Comparison of ENCODE assay signal across 9 mouse cellular contexts in genomic region chr12:72085024-72085328, GRCm38 (mm10). TPM values are rescaled to one million over a fixed set of nuclear protein-coding genes. Genes with fewer than 3 reads are reported as not detected.
A peak's percentile ranks its signal among the peaks of the same experiment; 100 is the strongest.
DNase-seq lines count a peak whose midpoint lies in the region; ATAC-seq and TF ChIP-seq lines count a peak whose summit lies in the region.
"Had no signal": no experiment of that assay in that cellular context is flagged by ENCODE, and none has a peak within 500 bp of the region (broad histone marks: within the 10 kb centered on the region; RNA-seq: fewer than 3 reads in every experiment).

No protein-coding gene starts in this region.

- H3K9me3 ChIP-seq in embryonic facial prominence, embryonic 15.5 days (replicated peaks), result no peaks in the 10 kb centered on the region
- no peaks in the 10 kb centered on the region for H3K9me3 ChIP-seq in limb, embryonic 11.5 days (ENCODE audit: control insufficient read depth, low read length)
- H3K9me3 ChIP-seq in neural tube, embryonic 15.5 days (replicated peaks), result no peaks in the 10 kb centered on the region

- peak overlapping the region; percentile 76 for H3K4me2 ChIP-seq in embryonic facial prominence, embryonic 15.5 days (replicated peaks)
- peak overlapping the region; percentile 92 for H3K4me2 ChIP-seq in limb, embryonic 11.5 days (ENCODE audit: low read depth, severe bottlenecking)
- H3K4me2 ChIP-seq in neural tube, embryonic 15.5 days, result peak overlapping the region; percentile 87

- WGBS in liver, adult 2 months, result under 1% methylated on average over 31 of the region's 31 CpGs
- WGBS in embryonic facial prominence, embryonic 15.5 days, result under 1% methylated on average over 31 of the region's 31 CpGs
- 1% methylated on average over 31 of the region's 31 CpGs for WGBS in limb, embryonic 11.5 days
- 0% methylated on average over 31 of the region's 31 CpGs for WGBS in neural tube, embryonic 15.5 days

- peaks cover 2% of the 10 kb centered on the region; the same call in 1 of the 2 replicates for H3K36me3 ChIP-seq in liver, adult 2 months (ENCODE audit: control insufficient read depth, insufficient read depth, low read length)
- no peaks in the 10 kb centered on the region for H3K36me3 ChIP-seq in embryonic facial prominence, embryonic 15.5 days
- H3K36me3 ChIP-seq in limb, embryonic 11.5 days (ENCODE audit: control insufficient read depth, insufficient read depth, low read length), result no peaks in the 10 kb centered on the region
- peaks cover 2% of the 10 kb centered on the region; the same call in 1 of the 2 replicates for H3K36me3 ChIP-seq in neural tube, embryonic 15.5 days

- H3K27me3 ChIP-seq in liver, adult 2 months (ENCODE audit: control insufficient read depth, insufficient read depth, low read length), result no peaks in the 10 kb centered on the region
- no peaks in the 10 kb centered on the region for H3K27me3 ChIP-seq in embryonic facial prominence, embryonic 15.5 days
- no peaks in the 10 kb centered on the region for H3K27me3 ChIP-seq in limb, embryonic 11.5 days (ENCODE audit: control insufficient read depth, insufficient read depth, low read length)
- H3K27me3 ChIP-seq in neural tube, embryonic 15.5 days (replicated peaks), result no peaks in the 10 kb centered on the region

- H3K4me1 ChIP-seq in liver, adult 2 months (ENCODE audit: control insufficient read depth, insufficient read depth, low read length), result peaks cover 8% of the 10 kb centered on the region; the same call in 1 of the 2 replicates
- H3K4me1 ChIP-seq in embryonic facial prominence, embryonic 15.5 days, result peaks cover 29% of the 10 kb centered on the region
- H3K4me1 ChIP-seq in limb, embryonic 11.5 days (ENCODE audit: control insufficient read depth, insufficient read depth, low read length), result peaks cover 7% of the 10 kb centered on the region; the same call in 1 of the 2 replicates
- peaks cover 43% of the 10 kb centered on the region for H3K4me1 ChIP-seq in neural tube, embryonic 15.5 days

- H3K9ac ChIP-seq in liver, adult 2 months (ENCODE audit: low read depth, low read length), result peak overlapping the region; percentile 88
- H3K9ac ChIP-seq in embryonic facial prominence, embryonic 15.5 days, result peak overlapping the region; percentile 58
- peak overlapping the region; percentile 78 for H3K9ac ChIP-seq in limb, embryonic 11.5 days (ENCODE audit: low read length)
- peak overlapping the region; percentile 63 for H3K9ac ChIP-seq in neural tube, embryonic 15.5 days (replicated peaks)

- ATAC-seq in embryonic facial prominence, embryonic 15.5 days (ENCODE audit: insufficient number of reproducible peaks, low FRiP score, low TSS enrichment, low read depth), result peak; percentile 1; the same call in 1 of the 2 replicates
- ATAC-seq in limb, embryonic 11.5 days (ENCODE audit: insufficient number of reproducible peaks, low FRiP score, low TSS enrichment, low read depth), result peak; percentile 51; the same call in 1 of the 2 replicates
- ATAC-seq in neural tube, embryonic 15.5 days (ENCODE audit: low FRiP score), result peak; percentile 37; the same call in 1 of the 2 replicates

- DNase-seq in liver, adult 2 months (ENCODE audit: extremely low read depth, low read depth, low spot score), result no peak
- DNase-seq in liver, result no peak
- no peak for DNase-seq in limb, embryonic 11.5 days (ENCODE audit: low spot score)
- no peak for DNase-seq in thymus, postnatal 0 days (ENCODE audit: low spot score)
- no peak for DNase-seq in cerebellum, adult 11-12 months
- DNase-seq in ovary, postnatal 36 days (ENCODE audit: low spot score), result no peak

- no peaks in the 10 kb centered on the region; the same call in 1 of the 2 replicates for H3K79me2 ChIP-seq in liver, adult 2 months (ENCODE audit: control insufficient read depth, insufficient read depth, low read length)

- TF ChIP-seq POLR2A in liver, adult 2 months (IDR thresholded peaks at IDR 0.05; ENCODE audit: extremely low read depth, insufficient read depth, low read length), result 0 out of 2 replicates have a peak, but pooled peaks have one; percentile 38

- peak overlapping the region; percentile 94 for H3K27ac ChIP-seq in liver, adult 2 months (replicated peaks; ENCODE audit: insufficient read depth, low read depth, low read length)
- H3K27ac ChIP-seq in embryonic facial prominence, embryonic 15.5 days (replicated peaks), result peak overlapping the region; percentile 97
- H3K27ac ChIP-seq in limb, embryonic 11.5 days (replicated peaks; ENCODE audit: low read depth, low read length), result peak overlapping the region; percentile 45; the same call in 1 of the 2 replicates
- peak overlapping the region; percentile 97 for H3K27ac ChIP-seq in neural tube, embryonic 15.5 days (replicated peaks)

- no peak for TF ChIP-seq CTCF in liver, adult 2 months (IDR thresholded peaks at IDR 0.05; ENCODE audit: low read depth, low read length)

- peak overlapping the region; percentile 82 for H3K4me3 ChIP-seq in liver, adult 2 months (ENCODE audit: insufficient read depth, low read depth, low read length)
- peak overlapping the region; percentile 77 for H3K4me3 ChIP-seq in embryonic facial prominence, embryonic 15.5 days (replicated peaks)
- peak overlapping the region; percentile 73 for H3K4me3 ChIP-seq in limb, embryonic 11.5 days (ENCODE audit: low read depth, low read length)
- peak overlapping the region; percentile 61 for H3K4me3 ChIP-seq in neural tube, embryonic 15.5 days (replicated peaks)

RNA-seq across cellular contexts. Expression of gene L3hypdh, which starts 0.3 kb away (rescaled TPM):
- total RNA-seq in liver, adult 2 months (2014; rRNA removed), result 26.6 and 31.0 TPM in 2 replicates
- polyA plus RNA-seq in liver, adult 2 months (2012; rRNA removed), result 33.1 and 39.5 TPM in 2 replicates
- 19.2 and 20.5 TPM in 2 replicates for polyA plus RNA-seq in embryonic facial prominence, embryonic 15.5 days (2015; fragmentation: Nextera tagmentation; extraction: Ambion mirVana)
- polyA plus RNA-seq in limb, embryonic 11.5 days (2014; fragmentation: Nextera tagmentation; extraction: Ambion mirVana), result 10.4 and 12.4 TPM in 2 replicates
- 11.7 and 14.4 TPM in 2 replicates for polyA plus RNA-seq in neural tube, embryonic 15.5 days (2015; fragmentation: Nextera tagmentation; extraction: Ambion mirVana)
- polyA plus RNA-seq in thymus, postnatal 0 days (2015; fragmentation: Nextera tagmentation; extraction: Ambion mirVana), result 2.2 and 3.1 TPM in 2 replicates
- total RNA-seq: neutrophil, adult 5-6 weeks had no signal

RNA-seq across cellular contexts. Expression of gene Jkamp, which starts 0.4 kb away (rescaled TPM):
- total RNA-seq in liver, adult 2 months (2014; rRNA removed), result 29.1 and 30.3 TPM in 2 replicates
- polyA plus RNA-seq in liver, adult 2 months (2012; rRNA removed), result 42.1 and 45.8 TPM in 2 replicates
- 71.5 and 77.0 TPM in 2 replicates for polyA plus RNA-seq in embryonic facial prominence, embryonic 15.5 days (2015; fragmentation: Nextera tagmentation; extraction: Ambion mirVana)
- 50.1 and 53.7 TPM in 2 replicates for polyA plus RNA-seq in limb, embryonic 11.5 days (2014; fragmentation: Nextera tagmentation; extraction: Ambion mirVana)
- 117 and 130 TPM in 2 replicates for polyA plus RNA-seq in neural tube, embryonic 15.5 days (2015; fragmentation: Nextera tagmentation; extraction: Ambion mirVana)
- polyA plus RNA-seq in thymus, postnatal 0 days (2015; fragmentation: Nextera tagmentation; extraction: Ambion mirVana), result 29.9 and 39.3 TPM in 2 replicates

RNA-seq across cellular contexts. Expression of gene Gpr135, which starts 14.1 kb away (rescaled TPM):
- 0.28 and 0.81 TPM in 2 replicates for total RNA-seq in liver, adult 2 months (2014; rRNA removed)
- polyA plus RNA-seq in liver, adult 2 months (2012; rRNA removed), result 2.3 and 3.0 TPM in 2 replicates
- 0.88 and 1.3 TPM in 2 replicates for polyA plus RNA-seq in embryonic facial prominence, embryonic 15.5 days (2015; fragmentation: Nextera tagmentation; extraction: Ambion mirVana)
- 0.47 TPM in 2 replicates for polyA plus RNA-seq in limb, embryonic 11.5 days (2014; fragmentation: Nextera tagmentation; extraction: Ambion mirVana)
- 6.0 and 8.1 TPM in 2 replicates for polyA plus RNA-seq in neural tube, embryonic 15.5 days (2015; fragmentation: Nextera tagmentation; extraction: Ambion mirVana)
- polyA plus RNA-seq in thymus, postnatal 0 days (2015; fragmentation: Nextera tagmentation; extraction: Ambion mirVana), result 0.04 and 0.08 TPM in 2 replicates

Comparison
In these comparisons a context has a peak if more than half of its experiments do, and no peak if none do; other contexts are left out.
1. H3K27ac ChIP-seq: peak in every context shown above with its lines; median percentile 97 in embryonic facial prominence, embryonic 15.5 days; 97 in neural tube, embryonic 15.5 days; 94 in liver, adult 2 months; 45 in limb, embryonic 11.5 days.
2. ATAC-seq: peak in every context shown above with its lines; median percentile 51 in limb, embryonic 11.5 days; 37 in neural tube, embryonic 15.5 days; 1 in embryonic facial prominence, embryonic 15.5 days.